Mouse (Mus musculus) MN1 (cell line): ENCODE results near the gene Pole.

Source experiments
- DNase-seq: peaks from one replicate; pipeline ENCODE4 v3.0.0-alpha.2; 2016; ENCODE audit warnings: low spot score

Gene Pole

GRCm38 (mm10) chr5:110344524-110344923, 58.4 kb downstream of the Pole start, which contains the start of gene Lrcol1:
Gene Lrcol1, plus strand, starts transcription at chr5:110344730.
- no peak for DNase-seq

DNA sequence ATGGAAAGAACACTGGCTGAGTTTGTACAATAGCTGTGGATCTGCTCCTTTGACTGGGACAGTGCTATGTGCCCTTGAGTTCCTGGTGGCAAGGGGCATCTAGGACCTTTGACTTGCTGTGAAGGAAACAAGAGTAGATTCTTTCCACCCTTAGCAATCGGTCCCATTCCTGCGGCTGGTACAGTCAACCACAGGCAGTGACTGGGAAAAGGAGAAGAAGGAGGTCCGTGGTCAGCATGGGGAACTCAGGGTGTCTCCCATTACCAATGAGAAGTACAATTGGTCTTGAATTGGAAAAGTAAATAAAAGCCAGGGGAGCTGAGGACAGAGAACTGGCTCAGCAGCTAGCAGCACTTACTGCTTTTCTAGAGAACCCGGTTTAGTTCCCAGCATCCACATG, 59.4 kb downstream of the Pole start:
- no peak for DNase-seq

DNA sequence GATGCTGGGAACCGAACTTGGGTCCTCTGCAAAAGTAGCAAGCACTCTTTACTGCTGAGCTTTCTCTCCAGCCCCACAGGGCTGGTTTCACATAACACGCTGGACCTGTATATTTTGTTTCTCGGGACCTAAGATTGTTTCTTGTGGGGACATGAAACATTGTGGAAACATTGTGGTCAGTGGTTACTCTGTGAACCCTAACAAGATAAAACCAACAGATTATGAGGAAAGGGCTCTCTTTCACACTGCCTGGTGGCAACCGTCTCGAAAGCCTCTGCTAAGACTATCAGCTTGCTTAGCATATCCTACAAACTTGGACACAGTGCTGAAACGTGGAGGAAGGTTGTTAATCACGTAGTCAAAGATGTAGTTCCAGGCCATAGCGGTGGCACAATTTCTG, 60.9 kb downstream of the Pole start:
- DNase-seq = no peak

- no peak for DNase-seq
These were observed 68.6 kb downstream of the Pole start for GRCm38 (mm10) chr5:110354716-110355115.

DNA sequence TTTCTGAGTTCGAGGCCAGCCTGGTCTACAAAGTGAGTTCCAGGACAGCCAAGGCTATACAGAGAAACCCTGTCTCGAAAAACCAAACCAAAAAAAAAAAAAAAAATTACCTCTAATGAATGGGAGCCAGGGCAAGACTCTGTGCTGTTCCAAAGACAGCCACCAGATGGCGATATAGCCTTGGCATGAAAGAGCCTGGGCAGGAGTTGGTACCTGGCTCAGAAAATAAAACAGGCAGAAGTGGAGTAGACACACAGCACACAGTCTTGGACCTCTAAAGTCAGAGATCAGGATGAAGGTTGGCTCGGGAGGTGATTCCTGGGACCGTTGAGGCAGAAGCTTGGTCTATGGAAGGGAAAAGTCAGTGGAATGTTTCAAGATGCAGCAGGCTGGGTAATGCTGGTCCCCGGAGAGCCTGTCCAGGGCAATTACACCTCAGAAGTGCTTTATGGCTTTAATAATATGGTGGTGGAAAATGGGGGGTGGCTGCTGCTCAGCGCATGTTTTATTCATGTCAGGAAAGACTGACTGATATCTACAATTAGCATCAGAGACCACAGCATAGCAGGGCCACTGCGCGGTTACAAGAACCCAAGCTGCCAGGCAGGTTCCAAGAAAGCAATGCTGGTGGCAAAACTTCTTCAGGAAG, 71.5 kb downstream of the Pole start:
- peak; percentile 85 for DNase-seq

GRCm38 (mm10) chr5:110361465-110361864, 75.4 kb downstream of the Pole start:
- DNase-seq = no peak

GRCm38 (mm10) chr5:110362813-110363178, 76.7 kb downstream of the Pole start:
- no peak for DNase-seq

- no peak for DNase-seq
These were observed 77.2 kb downstream of the Pole start for GRCm38 (mm10) chr5:110363179-110363821.

DNA sequence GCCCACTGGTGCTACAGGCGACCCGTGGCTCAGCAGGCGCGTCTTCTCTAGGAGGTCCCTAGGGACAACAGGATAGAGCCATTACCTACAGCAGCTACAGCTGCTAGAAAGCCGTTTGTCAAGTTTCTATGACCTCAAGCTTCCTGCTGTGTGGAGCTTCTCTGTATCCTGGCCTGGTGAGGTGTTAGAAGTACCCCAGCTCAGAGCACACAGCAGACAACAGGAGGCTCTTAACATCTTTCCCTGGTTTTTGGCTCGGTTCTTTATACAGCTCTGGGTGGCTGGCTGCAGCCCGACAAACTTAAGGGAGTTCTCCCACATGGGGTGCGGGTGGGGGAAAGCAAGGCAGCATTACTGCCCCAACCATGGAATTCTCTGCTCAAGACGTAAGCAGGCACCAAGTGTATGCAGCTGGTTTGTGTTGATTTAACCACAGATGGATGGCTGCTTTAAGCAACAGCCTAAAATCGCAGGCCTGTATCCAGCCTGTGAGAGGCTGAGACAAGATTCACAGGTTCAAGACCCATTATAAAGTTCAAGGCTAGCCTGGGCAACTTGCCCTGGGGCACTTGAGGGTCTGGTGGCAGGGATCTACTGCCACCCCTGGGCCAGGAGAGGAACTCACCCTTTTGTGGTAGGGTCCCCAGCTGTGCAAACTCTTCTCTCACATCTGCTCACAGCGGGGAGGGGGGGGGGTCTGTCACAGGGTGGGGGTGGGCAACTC, 77.9 kb downstream of the Pole start:
- DNase-seq = no peak

GRCm38 (mm10) chr5:110376802-110377433, 90.8 kb downstream of the Pole start:
- peak; percentile 63 for DNase-seq

GRCm38 (mm10) chr5:110378181-110378583, 92.1 kb downstream of the Pole start:
- no peak for DNase-seq

DNA sequence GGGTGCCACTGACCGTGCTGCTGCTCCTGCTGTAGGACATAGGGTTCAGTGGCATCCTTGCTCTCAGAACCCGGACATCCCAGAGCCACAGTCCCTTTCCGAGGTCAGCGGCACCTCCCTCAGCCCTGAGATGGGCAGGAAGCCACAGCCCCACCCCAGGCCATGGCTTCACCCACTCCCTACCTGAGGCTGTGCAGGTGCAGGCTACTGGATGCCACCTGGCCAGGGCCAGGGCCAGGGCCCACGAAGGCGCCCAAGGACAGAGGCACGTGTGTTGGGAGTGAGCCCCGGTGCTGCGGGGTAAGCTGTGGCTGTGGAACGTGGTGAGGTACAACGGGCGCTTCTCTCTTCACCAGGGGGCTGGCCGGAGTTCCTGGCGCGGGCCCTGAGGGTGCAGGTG, 93.0 kb downstream of the Pole start:
- no peak for DNase-seq

GRCm38 (mm10) chr5:110379823-110380222, 93.7 kb downstream of the Pole start:
- no peak for DNase-seq

- DNase-seq = no peak
These were observed 98.4 kb downstream of the Pole start for GRCm38 (mm10) chr5:110384491-110384890.

- no peak for DNase-seq
These were observed 99.2 kb downstream of the Pole start for GRCm38 (mm10) chr5:110385263-110385662.

- no peak for DNase-seq
These were observed 100.5 kb downstream of the Pole start for GRCm38 (mm10) chr5:110386371-110387330.
